Mouse (Mus musculus): Measurements from ENCODE around the gene Fam166a. TPM values are rescaled to one million over a fixed set of nuclear protein-coding genes. Genes with fewer than 3 reads are reported as not detected.
A peak's percentile ranks its signal among the peaks of the same experiment; 100 is the strongest.

The Fam166a gene
- total and polyA plus RNA-seq, 2 experiments from 2014 or later: not detected

DNA sequence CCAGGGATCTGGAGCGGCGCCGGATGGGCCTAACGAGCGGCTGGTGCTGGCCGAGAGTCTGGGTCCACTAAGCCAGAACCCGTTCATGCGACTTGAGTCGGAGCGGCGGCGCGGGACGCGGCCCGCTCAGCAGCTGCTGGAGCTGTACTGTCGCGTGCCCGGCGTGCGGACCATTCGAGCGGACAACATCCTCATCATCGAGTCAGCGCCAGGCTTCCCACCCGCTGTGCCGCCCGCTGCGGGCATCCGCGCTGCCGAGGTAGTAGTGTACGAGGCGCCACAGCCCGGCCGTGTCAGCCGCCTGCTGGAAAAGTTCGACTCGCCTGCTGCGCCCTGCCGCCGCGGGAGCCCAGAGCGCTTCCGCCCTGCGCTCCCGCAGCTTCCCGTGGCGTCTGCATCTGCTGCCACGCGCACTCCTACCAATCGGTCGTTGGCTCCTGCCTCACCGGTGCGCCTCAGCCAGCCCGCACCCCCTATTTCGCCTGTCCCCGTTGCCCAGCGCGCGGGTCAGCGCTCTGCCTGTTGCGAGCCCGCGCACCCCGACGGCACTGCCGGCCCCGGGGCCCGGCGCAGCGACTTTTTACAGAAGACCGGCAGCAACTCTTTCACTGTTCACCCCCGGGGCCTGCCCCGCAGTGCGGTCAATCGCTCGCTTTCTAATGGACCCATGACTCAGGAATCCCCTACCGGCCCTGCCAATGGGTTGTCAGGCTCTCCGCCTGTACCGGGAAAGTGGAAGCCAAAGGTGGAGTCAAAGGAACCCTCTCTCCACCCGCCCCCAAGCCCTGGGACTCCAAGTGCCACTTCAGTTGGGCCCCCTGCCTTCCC, 44.5 kb downstream of the Fam166a start:
- Histone ChIP-seq H3K4me2 (ENCODE audit: low read depth, low read length) (peak overlapping the region; percentile 90), H3K9me3 (replicated peaks; ENCODE audit: control insufficient read depth, low read length) (no peaks in the 10 kb centered on the region), H3K4me1 (ENCODE audit: control insufficient read depth, insufficient read depth) (peaks cover 28% of the 10 kb centered on the region), H3K36me3 (replicated peaks; ENCODE audit: control insufficient read depth, insufficient read depth, low read length) (no peaks in the 10 kb centered on the region), H3K9ac (replicated peaks; ENCODE audit: low read depth, low read length) (peak overlapping the region; percentile 41), H3K4me3 (ENCODE audit: low read depth, low read length) (peak overlapping the region; percentile 60), H3K27ac (ENCODE audit: low read depth) (no peak overlapping the region), H3K27me3 (ENCODE audit: control insufficient read depth, insufficient read depth, low read length) (no peaks in the 10 kb centered on the region)
- ATAC-seq (ENCODE audit: insufficient read depth, low read depth) (peak; percentile 13), DNase-seq (ENCODE audit: low spot score) (no peak)
- TF ChIP-seq CTCF (IDR thresholded peaks at IDR 0.05; ENCODE audit: low read depth) (no peak), EP300 (IDR thresholded peaks at IDR 0.05; ENCODE audit: low read depth) (no peak)
- WGBS: under 1% methylated on average over 76 of the region's 82 CpGs

- peaks cover 28% of the 10 kb centered on the region for H3K4me1 ChIP-seq (ENCODE audit: control insufficient read depth, insufficient read depth)
Observed at GRCm38 (mm10) chr2:25263623-25264285, 45.2 kb downstream of the Fam166a start.

DNA sequence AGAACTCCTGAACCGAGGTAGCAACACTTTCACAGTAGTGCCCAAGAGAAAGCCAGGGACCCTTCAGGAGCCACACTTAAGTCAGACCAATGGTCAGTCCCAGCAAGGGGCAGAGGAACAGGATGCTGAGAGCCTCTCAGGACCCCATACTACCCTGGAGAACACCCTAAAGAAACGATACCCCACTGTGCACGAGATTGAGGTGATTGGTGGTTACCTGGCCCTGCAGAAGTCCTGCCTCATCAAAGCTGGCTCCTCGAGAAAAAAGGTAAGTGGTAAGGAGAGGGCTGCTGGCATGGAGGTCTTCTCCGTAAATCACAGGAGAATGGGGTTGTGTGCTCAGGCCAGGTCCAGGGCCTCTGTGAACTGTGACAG, 45.7 kb downstream of the Fam166a start:
- ATAC-seq (ENCODE audit: insufficient read depth, low read depth) (no peak), DNase-seq (ENCODE audit: low spot score) (no peak)
- no peak overlapping the region for H3K9ac ChIP-seq (replicated peaks; ENCODE audit: low read depth, low read length)
- no peak overlapping the region for H3K4me3 ChIP-seq (ENCODE audit: low read depth, low read length)
- TF ChIP-seq EP300 (IDR thresholded peaks at IDR 0.05; ENCODE audit: low read depth): no peak
- TF ChIP-seq CTCF (IDR thresholded peaks at IDR 0.05; ENCODE audit: low read depth): no peak
- no peaks in the 10 kb centered on the region for H3K27me3 ChIP-seq (ENCODE audit: control insufficient read depth, insufficient read depth, low read length)
- no peaks in the 10 kb centered on the region for H3K9me3 ChIP-seq (replicated peaks; ENCODE audit: control insufficient read depth, low read length)
- no peak overlapping the region for H3K4me2 ChIP-seq (ENCODE audit: low read depth, low read length)
- peaks cover 7% of the 10 kb centered on the region for H3K36me3 ChIP-seq (replicated peaks; ENCODE audit: control insufficient read depth, insufficient read depth, low read length)
- no peak overlapping the region for H3K27ac ChIP-seq (ENCODE audit: low read depth)
- peaks cover 28% of the 10 kb centered on the region for H3K4me1 ChIP-seq (ENCODE audit: control insufficient read depth, insufficient read depth)
- WGBS: 74% methylated on average over 5 of the region's 5 CpGs

More at GRCm38 (mm10) chr2:25263623-25264285, 45.2 kb downstream of the Fam166a start:
- ATAC-seq (ENCODE audit: insufficient read depth, low read depth) (no peak), DNase-seq (ENCODE audit: low spot score) (no peak)
- peaks cover 2% of the 10 kb centered on the region for H3K36me3 ChIP-seq (replicated peaks; ENCODE audit: control insufficient read depth, insufficient read depth, low read length)
- no peaks in the 10 kb centered on the region for H3K27me3 ChIP-seq (ENCODE audit: control insufficient read depth, insufficient read depth, low read length)
- no peak overlapping the region for H3K27ac ChIP-seq (ENCODE audit: low read depth)
- H3K9me3 ChIP-seq (replicated peaks; ENCODE audit: control insufficient read depth, low read length): no peaks in the 10 kb centered on the region
- TF ChIP-seq CTCF (IDR thresholded peaks at IDR 0.05; ENCODE audit: low read depth): no peak
- no peak for TF ChIP-seq EP300 (IDR thresholded peaks at IDR 0.05; ENCODE audit: low read depth)
- peak overlapping the region; percentile 90 for H3K4me2 ChIP-seq (ENCODE audit: low read depth, low read length)
- H3K9ac ChIP-seq (replicated peaks; ENCODE audit: low read depth, low read length): peak overlapping the region; percentile 41; the same call in 1 of the 2 replicates
- WGBS: 30% methylated on average over 12 of the region's 12 CpGs
- peak overlapping the region; percentile 60 for H3K4me3 ChIP-seq (ENCODE audit: low read depth, low read length)

DNA sequence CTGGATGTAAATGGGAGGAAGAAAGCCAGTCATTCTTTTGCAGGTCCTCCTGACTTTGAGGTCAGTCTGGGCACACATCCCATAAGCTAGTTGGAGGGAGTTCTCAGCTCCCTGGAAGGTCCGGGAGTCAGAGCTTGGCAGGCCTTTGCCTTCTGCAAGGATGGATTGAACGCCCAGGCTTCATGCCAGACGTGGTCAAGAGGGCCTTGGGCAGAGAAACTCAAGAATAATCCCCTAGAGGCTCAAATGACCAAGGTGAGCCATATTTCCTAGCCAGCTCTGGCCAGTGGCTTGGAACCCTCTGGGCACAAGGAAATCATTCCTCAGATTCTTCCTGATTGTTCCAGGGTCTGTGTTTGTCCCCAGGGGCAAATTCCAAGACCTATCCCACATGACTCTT, 46.3 kb downstream of the Fam166a start:
- peaks cover 28% of the 10 kb centered on the region for H3K4me1 ChIP-seq (ENCODE audit: control insufficient read depth, insufficient read depth)
- H3K4me2 ChIP-seq (ENCODE audit: low read depth, low read length): no peak overlapping the region
- ATAC-seq (ENCODE audit: insufficient read depth, low read depth): no peak

GRCm38 (mm10) chr2:25265897-25266656, 47.5 kb downstream of the Fam166a start:
- H3K9ac ChIP-seq (replicated peaks; ENCODE audit: low read depth, low read length): 0 out of 2 replicates have a peak overlapping the region, but pooled peaks have one; percentile 32

More for the DNA sequence above, 46.3 kb downstream of the Fam166a start:
- Histone ChIP-seq H3K4me3 (ENCODE audit: low read depth, low read length) (no peak overlapping the region), H3K9me3 (replicated peaks; ENCODE audit: control insufficient read depth, low read length) (no peaks in the 10 kb centered on the region), H3K27me3 (ENCODE audit: control insufficient read depth, insufficient read depth, low read length) (no peaks in the 10 kb centered on the region), H3K36me3 (replicated peaks; ENCODE audit: control insufficient read depth, insufficient read depth, low read length) (peaks cover 13% of the 10 kb centered on the region), H3K27ac (ENCODE audit: low read depth) (no peak overlapping the region), H3K9ac (replicated peaks; ENCODE audit: low read depth, low read length) (no peak overlapping the region)
- DNase-seq (ENCODE audit: low spot score): no peak
- 65% methylated on average over 3 of the region's 3 CpGs for WGBS
- no peak for TF ChIP-seq EP300 (IDR thresholded peaks at IDR 0.05; ENCODE audit: low read depth)
- no peak for TF ChIP-seq CTCF (IDR thresholded peaks at IDR 0.05; ENCODE audit: low read depth)

More at GRCm38 (mm10) chr2:25265897-25266656, 47.5 kb downstream of the Fam166a start:
- peaks cover 30% of the 10 kb centered on the region for H3K4me1 ChIP-seq (ENCODE audit: control insufficient read depth, insufficient read depth)
- H3K4me2 ChIP-seq (ENCODE audit: low read depth, low read length): peak overlapping the region; percentile 17; the same call in 1 of the 2 replicates
- H3K27me3 ChIP-seq (ENCODE audit: control insufficient read depth, insufficient read depth, low read length): no peaks in the 10 kb centered on the region
- peaks cover 22% of the 10 kb centered on the region for H3K36me3 ChIP-seq (replicated peaks; ENCODE audit: control insufficient read depth, insufficient read depth, low read length)
- WGBS: 56% methylated on average over 6 of the region's 6 CpGs
- no peak for DNase-seq (ENCODE audit: low spot score)
- H3K4me3 ChIP-seq (ENCODE audit: low read depth, low read length): no peak overlapping the region
- TF ChIP-seq EP300 (IDR thresholded peaks at IDR 0.05; ENCODE audit: low read depth) (no peak), CTCF (IDR thresholded peaks at IDR 0.05; ENCODE audit: low read depth) (no peak)
- no peak for ATAC-seq (ENCODE audit: insufficient read depth, low read depth)
- no peaks in the 10 kb centered on the region for H3K9me3 ChIP-seq (replicated peaks; ENCODE audit: control insufficient read depth, low read length)
- H3K27ac ChIP-seq (ENCODE audit: low read depth): no peak overlapping the region
